Mouse (Mus musculus) retina, adult 2 months (tissue): ENCODE measurements at regions not wholly inside any gene's neighbourhood (a gene's known extent, or its start where the extent isn't known, plus 50 kb on each side); places are given as distances from the start of the nearest gene placed in this dataset.
"Not testable (repeated sequence)": the region's sequence is repeated elsewhere in the genome, so short reads cannot be mapped to it uniquely, and the experiment has no call there.

Experiments
- DNase-seq: peaks from one replicate; pipeline ENCODE4 v3.0.0-alpha.2; 2012; ENCODE audit warnings: low read depth, low spot score

GRCm38 (mm10) chr3:5806947-5807575 lies 56.5 kb downstream of the Gm8797 start:
- DNase-seq: no peak

GRCm38 (mm10) chr3:5811071-5811590 lies 60.5 kb downstream of the Gm8797 start:
- DNase-seq: no peak

DNA sequence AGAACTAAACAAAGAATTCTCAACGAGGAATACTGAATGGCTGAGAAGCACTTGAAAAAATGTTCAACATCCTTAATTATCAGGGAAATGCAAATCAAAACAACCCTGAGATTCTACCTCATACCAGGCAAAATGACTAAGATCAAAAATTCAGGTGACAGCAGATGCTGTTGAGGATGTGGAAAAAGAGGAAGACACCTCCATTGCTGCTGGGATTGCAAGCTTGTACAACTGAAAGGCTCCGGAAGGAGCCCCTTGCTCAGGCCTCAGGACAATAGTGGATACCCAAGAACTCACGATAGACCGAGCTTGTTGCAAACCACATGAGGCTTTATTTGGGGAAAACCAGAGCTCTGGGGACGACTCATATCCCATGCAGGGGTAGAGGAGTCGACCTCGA lies 69.6 kb downstream of the Gm8797 start:
- not testable (repeated sequence) for DNase-seq

- not testable (repeated sequence) for DNase-seq
Observed at GRCm38 (mm10) chr3:5860237-5860636, 109.6 kb downstream of the Gm8797 start.

DNA sequence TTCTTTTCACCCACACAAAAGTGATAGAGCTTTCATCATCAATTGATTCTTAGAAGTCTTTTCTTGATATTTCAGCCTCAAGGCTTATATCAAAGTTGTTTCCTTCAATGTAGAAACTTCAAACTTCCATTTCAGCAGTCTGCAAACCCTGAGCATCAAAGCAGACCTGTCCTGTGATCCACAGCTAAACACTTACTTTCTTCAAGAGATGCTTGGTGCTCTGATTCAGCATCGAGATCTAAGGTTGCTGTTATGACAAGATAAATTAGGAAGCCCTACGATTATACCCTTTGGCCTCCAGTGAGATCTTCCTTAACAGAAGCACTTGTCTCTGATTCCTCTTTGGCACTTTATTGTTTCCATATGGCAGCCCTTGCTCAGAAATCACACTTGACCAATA lies 119.8 kb downstream of the Gm8797 start:
- DNase-seq: no peak

DNA sequence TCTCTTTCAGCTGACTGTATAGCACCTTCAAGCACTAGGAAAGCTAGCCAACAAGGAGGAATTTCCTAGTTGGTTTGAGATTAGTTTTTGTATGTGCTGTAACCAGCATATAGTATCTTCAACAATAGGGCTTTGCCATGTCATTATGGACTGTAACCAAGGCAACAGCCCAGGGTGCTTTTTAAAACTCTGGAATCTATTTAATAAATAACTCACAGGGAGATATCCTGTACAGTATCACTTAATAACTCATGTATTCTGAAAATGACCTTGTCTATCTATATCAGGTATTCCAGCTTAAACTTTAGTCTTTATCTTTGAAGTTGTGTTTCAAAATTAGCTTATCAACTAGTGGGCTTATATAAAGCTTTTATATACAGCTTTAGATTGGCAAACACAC lies 128.5 kb downstream of the Gm8797 start:
- no peak for DNase-seq

DNA sequence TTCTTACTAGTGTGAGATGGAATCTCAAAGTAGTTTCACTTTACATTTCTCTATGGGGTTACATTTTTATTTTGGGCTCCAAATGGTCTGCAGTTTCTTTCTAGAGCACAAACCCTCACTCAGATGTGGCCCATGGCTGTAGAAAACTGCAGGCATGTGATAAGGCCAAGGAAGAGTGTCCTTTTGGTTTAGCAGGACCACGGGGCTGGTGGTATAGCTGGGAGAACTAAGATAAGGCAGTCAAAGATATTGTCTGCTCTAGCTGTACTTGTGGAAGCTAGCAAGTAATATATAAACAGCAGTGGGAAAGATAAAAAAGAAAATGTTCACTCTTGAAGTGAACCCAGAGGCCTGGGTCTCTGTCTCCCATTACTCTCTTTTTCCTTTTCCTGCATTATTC lies 166.9 kb downstream of the Gm8797 start:
- DNase-seq: no peak

DNA sequence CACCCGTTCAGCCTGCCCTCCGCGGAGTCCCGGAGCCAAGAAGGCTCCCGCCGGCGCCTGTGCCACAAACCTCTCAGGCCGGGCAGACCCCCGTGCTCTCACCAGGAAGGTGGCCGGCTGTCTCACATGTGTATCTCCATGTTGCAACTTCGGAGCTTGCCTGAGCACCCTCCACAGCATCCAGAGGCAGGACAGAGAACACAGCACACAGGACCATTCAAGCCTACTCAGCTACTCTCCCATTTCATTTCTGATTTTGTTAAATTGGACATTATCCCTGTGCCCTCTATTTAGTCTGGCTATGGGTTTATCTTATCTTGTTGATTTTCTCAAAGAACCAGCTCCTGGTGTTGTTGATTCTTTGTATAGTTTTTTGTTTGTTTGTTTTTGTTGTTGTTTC lies 199.6 kb downstream of the Gm8797 start:
- not testable (repeated sequence) for DNase-seq

GRCm38 (mm10) chr3:5989011-5989645 lies 238.5 kb downstream of the Gm8797 start:
- DNase-seq: not testable (repeated sequence)

DNA sequence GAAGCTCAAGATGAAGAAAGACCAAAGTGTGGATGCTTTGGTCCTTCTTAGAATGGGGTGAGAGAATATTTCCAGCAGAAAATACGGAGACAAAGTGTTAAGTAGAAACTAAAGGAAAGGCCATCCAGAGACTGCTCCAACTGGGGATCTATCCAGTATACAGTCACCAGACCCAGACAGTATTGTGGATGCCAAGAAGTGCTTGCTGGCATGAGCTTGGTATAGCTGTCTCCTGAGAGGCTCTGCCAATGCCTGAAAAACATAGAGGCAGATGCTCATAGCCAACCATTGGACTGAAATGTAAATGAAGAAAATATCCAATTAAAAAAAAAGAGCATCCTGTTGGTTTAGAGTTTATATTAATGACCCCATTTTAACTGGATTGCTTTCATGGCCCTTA lies 253.8 kb downstream of the Gm8797 start:
- no peak for DNase-seq

DNA sequence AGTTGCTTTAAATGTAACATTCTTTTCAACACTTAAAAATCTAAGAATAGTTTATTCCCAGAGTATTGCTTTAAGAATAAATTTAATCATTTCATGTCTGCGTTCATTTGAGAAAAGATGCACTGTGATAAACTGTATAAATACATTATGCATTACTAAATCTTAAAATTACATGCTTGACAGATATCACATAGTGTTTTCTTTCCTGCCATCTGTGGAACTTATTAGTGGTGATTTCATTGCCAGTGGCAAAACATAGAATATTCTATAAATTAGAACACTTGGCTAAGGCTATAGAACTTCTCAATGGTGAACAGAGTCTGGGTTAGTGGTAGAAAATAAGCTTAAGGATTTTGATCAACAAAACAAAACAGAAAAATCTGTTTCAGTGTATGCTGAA lies 268.1 kb downstream of the Gm8797 start:
- no peak for DNase-seq

GRCm38 (mm10) chr3:6041325-6041724 lies 290.7 kb downstream of the Gm8797 start:
- DNase-seq: not testable (repeated sequence)

- no peak for DNase-seq
Observed at GRCm38 (mm10) chr3:6049472-6050045, 299.0 kb downstream of the Gm8797 start.

DNA sequence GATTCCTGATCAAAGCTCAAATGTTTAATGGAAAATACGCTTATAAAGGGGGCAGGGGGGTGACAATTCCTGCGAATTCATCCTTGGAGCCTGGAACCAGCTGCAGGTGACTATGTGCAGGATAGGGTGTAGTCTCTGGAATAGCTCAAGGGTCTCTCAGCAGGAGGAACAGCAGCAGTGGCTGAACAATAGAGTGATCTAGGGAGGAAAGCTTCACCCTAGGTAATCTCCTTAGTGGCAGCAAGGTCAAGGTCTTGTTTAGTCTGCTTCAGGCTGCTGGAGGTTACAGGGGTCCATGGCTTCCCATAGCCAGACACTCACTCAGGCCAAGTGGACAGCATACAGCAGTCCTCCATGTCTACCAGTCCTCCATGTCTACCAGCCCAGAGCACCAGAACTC lies 301.3 kb downstream of the Gm8797 start:
- no peak for DNase-seq

DNA sequence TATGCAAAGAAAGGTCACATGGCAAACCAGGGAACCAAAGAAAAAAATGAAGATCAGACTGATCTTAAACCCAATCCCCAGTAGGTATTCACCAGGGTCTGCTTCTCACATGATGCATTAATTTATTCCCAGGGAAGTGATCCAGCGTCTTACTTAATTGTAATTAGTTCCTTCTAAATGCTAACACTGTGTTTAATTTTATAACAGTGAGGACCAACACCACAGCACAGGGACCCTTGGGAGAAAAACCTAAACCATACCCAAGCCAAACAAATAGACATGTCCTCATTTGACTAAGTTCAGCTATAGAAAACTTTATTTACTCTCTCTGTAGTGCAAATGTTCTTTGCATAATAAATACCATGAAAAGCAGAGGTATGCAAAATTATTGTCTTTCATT lies 333.2 kb downstream of the Gm8797 start:
- DNase-seq: no peak

DNA sequence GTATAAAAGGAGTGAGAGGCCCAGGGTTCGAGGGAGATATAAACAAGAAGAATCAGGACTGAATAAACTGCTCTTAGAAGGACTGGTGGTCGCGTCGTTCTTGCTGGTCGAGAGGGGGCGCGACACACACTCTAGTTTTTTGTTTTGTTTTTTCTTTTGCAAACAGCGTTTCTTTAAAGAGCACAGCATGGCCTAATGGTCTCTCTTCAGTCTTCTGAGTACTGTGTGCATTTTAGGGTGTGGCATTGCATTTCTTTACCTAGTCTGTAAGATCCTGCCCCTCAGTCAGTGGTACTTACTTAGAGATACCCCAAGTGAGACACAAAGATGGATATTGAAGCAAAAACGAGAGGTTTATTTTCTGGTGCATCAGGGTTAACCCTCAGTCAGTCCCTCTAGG lies 336.7 kb downstream of the Gm8797 start:
- DNase-seq: no peak

DNA sequence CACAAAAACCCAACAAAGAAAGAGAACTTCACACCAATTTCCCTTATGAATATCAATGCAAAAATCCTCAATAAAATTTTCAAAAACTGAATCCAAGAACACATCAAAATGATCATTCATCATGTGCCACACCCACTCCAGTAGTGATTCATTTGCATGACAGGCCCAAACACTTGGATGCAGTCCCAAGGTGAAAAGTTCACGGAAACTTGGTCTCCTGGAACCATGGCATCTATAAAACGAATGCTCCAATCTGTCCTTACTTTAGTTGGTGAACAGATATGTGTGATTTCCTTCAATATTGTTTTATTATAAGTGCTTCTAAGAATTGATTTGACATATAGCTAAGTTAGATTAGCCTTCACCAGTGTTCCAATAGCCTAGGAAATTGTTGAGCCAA lies 343.3 kb downstream of the Gm8797 start:
- no peak for DNase-seq

GRCm38 (mm10) chr3:6094410-6094809 lies 343.8 kb downstream of the Gm8797 start:
- DNase-seq: not testable (repeated sequence)

- no peak for DNase-seq
Observed at GRCm38 (mm10) chr3:6100863-6101262, 350.3 kb downstream of the Gm8797 start.

- no peak for DNase-seq
Observed at GRCm38 (mm10) chr3:6102866-6103265, 352.3 kb downstream of the Gm8797 start.

GRCm38 (mm10) chr3:6106659-6107058 lies 356.1 kb downstream of the Gm8797 start:
- peak; percentile 16 for DNase-seq

DNA sequence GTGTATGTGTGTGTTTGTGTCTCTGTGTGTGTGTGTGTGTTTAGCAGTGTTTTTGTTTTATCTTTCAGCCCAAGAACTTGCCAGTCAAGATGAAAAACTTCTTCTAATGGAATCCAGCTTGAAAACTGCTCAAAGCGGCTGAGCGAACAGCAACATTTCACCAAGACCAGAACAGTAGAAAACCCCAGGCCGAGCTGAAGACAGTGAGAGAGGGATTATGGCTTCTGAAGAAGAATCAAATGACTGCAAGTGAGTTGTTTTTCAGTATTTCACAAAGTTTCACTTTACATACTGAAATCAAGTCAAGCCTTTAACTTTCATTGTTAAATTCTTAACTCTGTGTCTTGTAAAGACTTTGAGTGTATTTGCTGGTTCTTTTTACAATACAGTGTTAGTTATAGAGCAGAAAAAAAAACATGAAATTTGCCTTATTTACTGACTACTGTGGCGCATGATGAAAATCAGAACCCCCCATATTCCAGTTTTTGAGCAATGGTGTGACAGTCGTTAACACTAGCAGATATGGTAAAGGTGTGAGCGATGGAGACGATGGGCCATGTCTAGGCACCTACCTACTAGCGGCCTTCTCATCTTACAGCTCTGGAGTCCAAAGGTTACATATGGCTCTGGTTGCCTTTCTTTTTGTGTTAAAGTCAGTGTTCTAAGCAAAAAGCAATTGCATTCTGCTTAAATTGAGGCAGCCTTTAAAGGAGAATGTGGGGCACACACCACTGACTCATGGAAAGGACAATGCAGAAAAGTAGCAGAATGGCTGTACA lies 357.0 kb downstream of the Gm8797 start:
- no peak for DNase-seq
